ENCODE assay signal across 1 mouse cellular context in the genomic region with DNA sequence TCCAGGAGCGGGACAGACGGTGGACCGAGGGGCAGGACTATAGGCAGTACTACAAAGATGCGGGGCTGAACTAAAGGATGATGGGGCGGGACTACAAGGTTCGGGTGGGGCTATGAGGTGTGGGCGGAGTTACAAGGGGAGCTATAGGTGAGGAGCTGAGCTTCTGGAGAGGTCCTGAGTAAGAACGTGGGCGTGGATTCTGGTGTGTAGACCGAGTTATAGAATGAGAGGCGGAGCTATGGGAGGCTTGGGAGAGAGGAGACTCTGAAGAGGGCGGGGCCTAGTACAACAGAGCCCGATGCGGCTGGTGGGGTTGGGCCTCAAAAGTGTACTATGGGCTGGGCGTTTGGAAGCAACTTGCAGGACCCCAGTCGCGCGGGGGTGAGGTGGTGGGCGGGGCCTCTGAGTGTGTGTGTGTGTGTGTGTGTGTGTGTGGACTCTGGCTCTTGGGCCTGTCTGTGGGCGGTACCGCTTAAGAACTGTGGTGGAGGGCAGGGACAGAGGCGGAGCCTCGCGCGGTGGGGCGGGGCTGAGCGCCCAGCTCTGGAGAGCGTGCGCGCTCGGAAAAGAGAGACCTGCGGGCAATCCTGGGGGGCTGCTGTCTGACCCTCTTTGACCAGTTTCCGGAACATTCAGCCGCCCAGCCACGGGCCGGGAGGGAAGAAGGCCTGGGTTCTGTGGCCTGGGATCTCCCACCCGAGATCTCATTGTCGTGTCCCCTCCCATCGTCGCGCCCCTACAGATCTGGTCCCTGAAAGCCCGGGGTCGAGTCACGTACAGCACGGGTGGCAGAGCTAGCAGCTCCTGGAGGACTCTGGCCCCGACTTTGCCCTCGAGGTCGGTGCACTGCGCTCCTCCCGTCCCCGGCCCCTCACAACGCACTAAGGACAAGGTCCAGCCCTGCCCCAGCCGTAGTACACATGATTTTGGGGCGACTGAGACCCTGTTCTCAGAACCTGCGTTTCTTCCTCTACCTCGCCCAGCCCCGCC.
A peak's percentile ranks its signal among the peaks of the same experiment; 100 is the strongest.
TF ChIP-seq lines count a peak whose summit lies in the region.

No protein-coding gene starts in this region.

TF ChIP-seq in MEL, 35 proteins besides CTCF, POLR2A, EP300 and RAD21 (continued from another document):
- TF ChIP-seq RCOR1 (IDR thresholded peaks at IDR 0.05; ENCODE audit: low read depth, low read length), result no peak
- TF ChIP-seq E2F4 (IDR thresholded peaks at IDR 0.05; ENCODE audit: borderline replicate concordance, low read depth, low read length), result no peak
- TF ChIP-seq NELFE (IDR thresholded peaks at IDR 0.05; ENCODE audit: low read depth, low read length), result peak; percentile 33; the same call in 1 of the 2 replicates
- TF ChIP-seq ZMIZ1 (IDR thresholded peaks at IDR 0.05; ENCODE audit: low read depth, low read length), result no peak
- peak; percentile 45 for TF ChIP-seq SIN3A (IDR thresholded peaks at IDR 0.05; ENCODE audit: low read length)
- no peak for TF ChIP-seq POLR2AphosphoS2 (IDR thresholded peaks at IDR 0.05; ENCODE audit: low read length)
- no peak for TF ChIP-seq HCFC1 (IDR thresholded peaks at IDR 0.05; ENCODE audit: low read depth, low read length)
- no peak for TF ChIP-seq ELF1 (IDR thresholded peaks at IDR 0.05; ENCODE audit: low read depth, low read length)
